In the genomic region with DNA sequence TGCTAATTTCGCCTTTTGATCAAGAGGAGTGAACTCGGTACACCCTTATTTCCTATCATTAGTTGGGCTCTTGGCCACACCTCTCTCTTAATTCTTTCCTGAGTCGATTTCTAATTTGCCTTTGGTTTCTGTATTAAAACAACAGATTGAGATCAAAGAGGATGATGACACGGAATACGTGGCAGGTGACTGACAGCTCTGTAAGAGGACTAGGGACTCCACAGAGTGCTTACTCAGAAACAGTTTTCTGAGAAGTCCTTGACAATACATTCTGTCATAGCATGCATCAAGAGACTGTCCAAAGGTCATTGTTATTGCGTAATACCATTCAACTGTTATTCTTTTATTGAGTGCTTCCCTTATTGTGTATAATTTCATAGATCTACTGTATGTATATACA, we compare ENCODE assay signal across 14 mouse cellular contexts.
"Had no signal": no experiment of that assay in that cellular context is flagged by ENCODE, and none has a peak within 500 bp of the region (broad histone marks: within the 10 kb centered on the region; RNA-seq: fewer than 3 reads in every experiment).

No protein-coding gene starts in this region.

- ATAC-seq: liver, embryonic 12.5 days had no signal

- H3K27ac ChIP-seq: limb, embryonic 15.5 days; liver, embryonic 12.5 days; macrophage; midbrain, embryonic 12.5 days; neural tube, embryonic 15.5 days had no signal

- H3K9ac ChIP-seq: limb, embryonic 15.5 days; liver, embryonic 12.5 days; lung, embryonic 14.5 days; midbrain, embryonic 12.5 days; neural tube, embryonic 15.5 days had no signal

- DNase-seq: layer of hippocampus, adult 9-11 months; layer of hippocampus, postnatal 36 days; lung, embryonic 14.5 days; lung, postnatal 10 days; right cerebral cortex, adult 18-20 months; thymus, adult 18-20 months; thymus, postnatal 14 days had no signal

- H3K27me3 ChIP-seq: limb, embryonic 15.5 days; liver, embryonic 12.5 days; megakaryocyte, embryonic 14.5 days; midbrain, embryonic 12.5 days; neural tube, embryonic 15.5 days had no signal

- H3K36me3 ChIP-seq: limb, embryonic 15.5 days; liver, embryonic 12.5 days; midbrain, embryonic 12.5 days; neural tube, embryonic 15.5 days had no signal

- H3K9me3 ChIP-seq: limb, embryonic 15.5 days; liver, embryonic 12.5 days; midbrain, embryonic 12.5 days; neural tube, embryonic 15.5 days had no signal

- H3K4me2 ChIP-seq: limb, embryonic 15.5 days; liver, embryonic 12.5 days; lung, embryonic 14.5 days; midbrain, embryonic 12.5 days; neural tube, embryonic 15.5 days had no signal

- H3K4me3 ChIP-seq: limb, embryonic 15.5 days; liver, embryonic 12.5 days; megakaryocyte, embryonic 14.5 days; midbrain, embryonic 12.5 days; myocyte; neural tube, embryonic 15.5 days had no signal

- H3K4me1 ChIP-seq: limb, embryonic 15.5 days; liver, embryonic 12.5 days; midbrain, embryonic 12.5 days; neural tube, embryonic 15.5 days had no signal
